Mouse (Mus musculus) heart, postnatal 0 days (tissue): Measurements from ENCODE around the gene Prkg2. TPM values are rescaled to one million over a fixed set of nuclear protein-coding genes. Genes with fewer than 3 reads are reported as not detected.

ENCODE experiments used
- ATAC-seq: fragments of 200-750 bp; cut with Nextera tagmentation; 2 replicates; pipeline ENCODE4 v1.8.0; 2017; ENCODE audit warnings: low read depth, moderate number of reproducible peaks, moderate library complexity; ENCODE audit not compliant: insufficient read depth
- DNase-seq: peaks from one replicate; pipeline ENCODE4 v3.0.0-alpha.2; 2016; ENCODE audit warnings: low spot score
- H3K27ac ChIP-seq: fragments of 300-500 bp; sonication (generic); 2 replicates; pipeline ENCODE4 v1.5.1; 2014; ENCODE audit warnings: low read depth, mild to moderate bottlenecking
- H3K27me3 ChIP-seq: fragments of 300-500 bp; sonication (generic); 2 replicates; pipeline ENCODE4 v1.6.1; 2014; ENCODE audit warnings: low read length, mixed read lengths; ENCODE audit not compliant: control insufficient read depth, insufficient read depth
- H3K36me3 ChIP-seq: fragments of 300-500 bp; sonication (generic); replicated peaks from 2 replicates; pipeline ENCODE4 v1.6.1; 2014; ENCODE audit warnings: low read length, mixed read lengths; ENCODE audit not compliant: control insufficient read depth, insufficient read depth
- H3K4me1 ChIP-seq: fragments of 300-500 bp; sonication (generic); 2 replicates; pipeline ENCODE4 v1.6.1; 2014; ENCODE audit warnings: antibody characterized with exemption; ENCODE audit not compliant: control insufficient read depth, insufficient read depth
- H3K4me2 ChIP-seq: fragments of 300-500 bp; sonication (generic); 2 replicates; pipeline ENCODE4 v1.6.1; 2014; ENCODE audit warnings: low read depth, mild to moderate bottlenecking, low read length, moderate library complexity
- H3K4me3 ChIP-seq: fragments of 300-500 bp; sonication (generic); 2 replicates; pipeline ENCODE4 v1.5.1; 2014; ENCODE audit warnings: low read depth, low read length
- H3K9ac ChIP-seq: fragments of 300-500 bp; sonication (generic); replicated peaks from 2 replicates; pipeline ENCODE4 v1.6.1; 2014; ENCODE audit warnings: low read depth, low read length, mixed read lengths
- H3K9me3 ChIP-seq: fragments of 300-500 bp; sonication (generic); replicated peaks from 2 replicates; pipeline ENCODE4 v1.6.1; 2016; ENCODE audit warnings: low read length; ENCODE audit not compliant: control insufficient read depth
- CTCF ChIP-seq: IDR thresholded peaks from 2 replicates; pipeline ENCODE4 v1.5.1; 2016; ENCODE audit warnings: antibody characterized with exemption, control low read depth, low read depth
- EP300 ChIP-seq: IDR thresholded peaks from 2 replicates; pipeline ENCODE4 v1.6.1; 2016; ENCODE audit warnings: antibody characterized with exemption, low read depth
- WGBS: fragments of 180-500 bp; shearing (Covaris S2); extraction: QIAGEN DNeasy Blood & Tissue Kit; methylation state at CpG from one replicate; pipeline ENCODE4 v1.1.7; 2014; 5-methylcytosine and 5-hydroxymethylcytosine counted together
- polyA plus RNA-seq: library from polyadenylated mRNA; unstranded; fragments of >200 nt; fragmentation: Nextera tagmentation; extraction: Ambion mirVana; gene quantifications from 2 replicates; pipeline ENCODE4 v1.2.1, GENCODE M21; 2015
- total RNA-seq: library from RNA; depleted of rRNA; stranded (reverse); fragments of >200 nt; gene quantifications from 2 replicates; pipeline ENCODE4 v1.2.3, GENCODE M21; 2014; ENCODE audit warnings: low replicate concordance

Prkg2 gene
- total and polyA plus RNA-seq, 2 experiments from 2014 or later, result 0.27 TPM; not detected in 1

DNA sequence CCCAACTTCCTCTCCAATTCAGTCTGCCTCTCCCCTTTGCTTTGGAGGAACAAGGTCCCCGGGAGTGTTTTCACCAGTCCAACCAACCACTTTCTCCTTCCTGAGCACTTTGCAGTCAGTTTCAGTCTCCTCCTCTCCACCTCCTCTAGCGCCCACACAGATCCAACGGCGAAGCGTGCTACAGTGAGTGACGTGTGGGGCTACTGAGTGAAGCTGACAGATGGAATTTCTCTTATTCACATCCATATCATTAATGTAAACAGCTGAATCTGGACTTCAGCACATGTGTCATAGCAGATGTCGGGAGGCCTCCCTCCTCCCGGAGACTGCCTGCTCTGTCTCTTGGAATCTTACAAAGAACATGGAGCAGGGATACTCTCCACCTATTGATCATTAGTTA lies 101.2 kb downstream of the Prkg2 start:
- peak overlapping the region; percentile 41 for H3K4me2 ChIP-seq
- no peak for DNase-seq
- H3K9me3 ChIP-seq, result no peaks in the 10 kb centered on the region
- H3K27me3 ChIP-seq, result no peaks in the 10 kb centered on the region
- H3K9ac ChIP-seq, result no peak overlapping the region
- no peak overlapping the region for H3K27ac ChIP-seq
- 35% methylated on average over 8 of the region's 8 CpGs for WGBS
- 0 out of 2 replicates have a peak overlapping the region, but pooled peaks have one; percentile 5 for H3K4me3 ChIP-seq
- TF ChIP-seq CTCF (no peak), EP300 (no peak)
- H3K4me1 ChIP-seq, result no peaks in the 10 kb centered on the region
- no peaks in the 10 kb centered on the region for H3K36me3 ChIP-seq
- ATAC-seq, result no peak

DNA sequence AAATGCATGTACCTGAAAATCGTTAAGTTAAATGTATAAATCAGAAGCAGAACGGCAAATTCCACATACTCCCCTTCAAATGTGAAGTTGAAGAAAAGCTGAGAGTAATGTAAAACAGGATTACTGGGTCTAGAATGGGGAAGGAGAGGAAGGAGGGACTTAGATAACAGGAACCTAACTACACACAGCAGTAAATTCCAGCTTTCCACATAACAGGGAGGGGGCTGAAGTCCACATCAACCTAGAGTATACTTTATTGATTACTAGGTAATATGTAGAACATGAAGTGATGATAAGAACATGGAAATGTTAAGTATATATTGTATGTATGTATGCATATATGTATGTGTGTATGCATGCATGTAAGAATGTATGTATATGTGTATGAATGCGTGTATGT lies 114.2 kb downstream of the Prkg2 start:
- no peaks in the 10 kb centered on the region for H3K36me3 ChIP-seq
- WGBS, result 76% methylated on average over 3 of the region's 3 CpGs

DNA sequence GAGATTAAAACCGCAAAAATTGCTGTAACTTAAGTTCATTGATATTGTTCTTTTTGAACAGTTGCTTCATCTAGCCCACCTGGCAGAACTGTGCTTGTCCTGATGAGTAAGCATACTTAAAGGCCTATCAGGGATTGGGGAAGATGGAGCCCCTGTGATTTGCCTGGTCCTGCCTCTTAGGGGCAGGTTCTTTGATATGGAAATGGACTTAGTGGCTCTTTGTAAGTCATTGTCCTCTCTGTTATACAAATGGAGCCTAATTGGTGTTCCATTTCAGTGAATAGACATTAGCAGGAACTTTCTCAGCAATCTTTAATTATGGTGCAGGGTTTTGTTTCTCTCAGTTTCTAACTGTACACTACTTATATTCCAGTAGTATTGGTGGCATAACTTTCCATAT lies 115.5 kb downstream of the Prkg2 start:
- no peak overlapping the region for H3K4me3 ChIP-seq
- H3K27me3 ChIP-seq, result no peaks in the 10 kb centered on the region
- ATAC-seq (no peak), DNase-seq (no peak)
- 80% methylated on average over 1 of the region's 1 CpGs for WGBS
- H3K9ac ChIP-seq, result no peak overlapping the region
- H3K27ac ChIP-seq, result no peak overlapping the region
- H3K9me3 ChIP-seq, result no peaks in the 10 kb centered on the region
- no peaks in the 10 kb centered on the region for H3K36me3 ChIP-seq
- H3K4me1 ChIP-seq, result no peaks in the 10 kb centered on the region
- no peak overlapping the region for H3K4me2 ChIP-seq
- TF ChIP-seq CTCF, result no peak
- no peak for TF ChIP-seq EP300

More for the DNA sequence above, 114.2 kb downstream of the Prkg2 start:
- Histone ChIP-seq H3K9ac (no peak overlapping the region), H3K27ac (no peak overlapping the region), H3K4me3 (no peak overlapping the region), H3K4me2 (no peak overlapping the region), H3K4me1 (no peaks in the 10 kb centered on the region), H3K9me3 (no peaks in the 10 kb centered on the region), H3K27me3 (no peaks in the 10 kb centered on the region)
- DNase-seq (no peak), ATAC-seq (no peak)
- TF ChIP-seq EP300, result no peak
- TF ChIP-seq CTCF, result no peak

DNA sequence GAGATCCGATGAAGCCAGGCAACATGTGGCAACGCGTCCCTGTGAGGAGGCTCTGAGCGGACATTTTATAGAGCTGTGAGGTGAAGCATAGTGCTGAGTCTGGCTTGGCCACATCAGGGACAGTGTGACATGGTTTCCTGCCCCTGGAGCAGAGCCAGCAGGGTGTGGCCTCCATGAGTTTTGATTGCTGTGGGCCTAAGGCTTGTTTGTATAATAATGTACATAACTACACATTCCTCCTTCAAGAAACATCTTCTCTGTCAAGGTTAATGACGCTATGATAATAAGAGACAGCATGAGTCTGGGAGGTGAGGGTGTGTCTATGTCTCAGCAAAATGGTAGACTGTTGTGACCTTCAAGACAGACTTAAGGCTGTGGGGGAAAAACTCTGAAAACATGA lies 118.4 kb downstream of the Prkg2 start:
- TF ChIP-seq EP300 (no peak), CTCF (no peak)
- 93% methylated on average over 5 of the region's 5 CpGs for WGBS

DNA sequence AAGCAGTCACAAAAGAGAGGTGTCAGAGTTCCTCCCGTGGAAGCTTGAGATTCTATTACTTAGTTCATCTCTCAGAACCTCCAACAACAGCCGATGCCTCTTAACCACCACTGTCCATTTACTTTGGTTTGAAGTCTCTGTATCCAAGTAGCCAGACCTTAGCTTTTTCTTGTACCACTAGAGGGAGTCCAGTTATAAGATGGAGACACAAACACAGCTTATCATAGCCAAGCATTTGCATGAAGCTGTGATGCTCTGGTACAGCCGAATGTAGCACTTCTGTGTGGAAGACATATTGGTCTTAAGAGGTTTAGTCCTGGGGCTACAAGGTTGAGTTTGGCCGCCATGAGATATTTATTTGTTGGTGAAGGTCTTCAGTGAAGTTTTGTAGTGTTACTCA lies 134.8 kb downstream of the Prkg2 start:
- H3K4me3 ChIP-seq, result no peak overlapping the region
- no peaks in the 10 kb centered on the region for H3K4me1 ChIP-seq
- no peaks in the 10 kb centered on the region for H3K9me3 ChIP-seq
- H3K9ac ChIP-seq, result no peak overlapping the region
- WGBS, result 46% methylated on average over 4 of the region's 4 CpGs
- no peaks in the 10 kb centered on the region for H3K36me3 ChIP-seq
- DNase-seq, result peak; percentile 21
- H3K27me3 ChIP-seq, result no peaks in the 10 kb centered on the region
- no peak overlapping the region for H3K27ac ChIP-seq
- TF ChIP-seq EP300 (no peak), CTCF (peak; percentile 58)
- no peak for ATAC-seq
- H3K4me2 ChIP-seq, result no peak overlapping the region

More for the DNA sequence above, 118.4 kb downstream of the Prkg2 start:
- Histone ChIP-seq H3K4me2 (no peak overlapping the region), H3K9ac (no peak overlapping the region), H3K27me3 (no peaks in the 10 kb centered on the region), H3K27ac (no peak overlapping the region), H3K9me3 (no peaks in the 10 kb centered on the region), H3K4me1 (no peaks in the 10 kb centered on the region), H3K36me3 (no peaks in the 10 kb centered on the region), H3K4me3 (no peak overlapping the region)
- ATAC-seq (no peak), DNase-seq (no peak)

DNA sequence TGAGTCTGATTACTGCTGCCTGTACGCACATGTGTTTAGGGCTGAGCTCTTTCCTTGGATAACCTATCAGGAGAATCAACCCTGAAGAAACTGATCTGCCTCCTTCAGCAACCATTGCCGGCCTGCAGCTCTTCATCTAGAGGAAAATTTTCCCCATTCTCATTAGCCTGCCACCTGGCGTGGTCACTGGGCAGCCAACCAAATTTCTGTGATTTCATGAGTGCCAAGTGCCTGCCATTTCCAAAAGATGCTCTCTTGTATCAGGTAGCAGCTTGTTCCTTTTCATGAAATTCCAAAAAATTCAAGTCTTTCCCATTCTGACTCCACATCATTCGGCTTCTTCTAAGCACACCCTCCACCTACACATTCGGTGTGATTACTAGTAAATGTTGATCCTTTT lies 136.2 kb downstream of the Prkg2 start:
- no peak overlapping the region for H3K4me2 ChIP-seq
- no peaks in the 10 kb centered on the region for H3K4me1 ChIP-seq
- H3K4me3 ChIP-seq, result no peak overlapping the region
- TF ChIP-seq EP300 (no peak), CTCF (no peak)
- H3K27ac ChIP-seq, result no peak overlapping the region
- no peaks in the 10 kb centered on the region for H3K27me3 ChIP-seq
- DNase-seq (no peak), ATAC-seq (no peak)
- 66% methylated on average over 5 of the region's 5 CpGs for WGBS
- no peaks in the 10 kb centered on the region for H3K36me3 ChIP-seq
- H3K9ac ChIP-seq, result no peak overlapping the region
- no peaks in the 10 kb centered on the region for H3K9me3 ChIP-seq
